Mouse (Mus musculus) telencephalon, adult 2 months (tissue): ENCODE measurements at regions not wholly inside any gene's neighbourhood (a gene's known extent, or its start where the extent isn't known, plus 50 kb on each side); places are given as distances from the start of the nearest gene placed in this dataset.

Experiments
- DNase-seq: peaks from one replicate; pipeline ENCODE4 v3.0.0-alpha.2; 2011; ENCODE audit warnings: low read depth, low spot score

- no peak for DNase-seq
These were observed 812.5 kb downstream of the Phf3 start for GRCm38 (mm10) chr1:30061242-30061641.

- no peak for DNase-seq
These were observed 812.9 kb downstream of the Phf3 start for GRCm38 (mm10) chr1:30060806-30061205.

GRCm38 (mm10) chr1:30017596-30017995, 856.1 kb downstream of the Phf3 start:
- peak; percentile 76 for DNase-seq

GRCm38 (mm10) chr1:30008757-30009340, 864.9 kb downstream of the Phf3 start:
- DNase-seq: no peak
